Mouse (Mus musculus): ENCODE measurements around the gene Cdc42ep4. TPM values are rescaled to one million over a fixed set of nuclear protein-coding genes. Genes with fewer than 3 reads are reported as not detected.

Cdc42ep4 gene
- polyA plus RNA-seq, 1 experiment, result 9.5 TPM

DNA sequence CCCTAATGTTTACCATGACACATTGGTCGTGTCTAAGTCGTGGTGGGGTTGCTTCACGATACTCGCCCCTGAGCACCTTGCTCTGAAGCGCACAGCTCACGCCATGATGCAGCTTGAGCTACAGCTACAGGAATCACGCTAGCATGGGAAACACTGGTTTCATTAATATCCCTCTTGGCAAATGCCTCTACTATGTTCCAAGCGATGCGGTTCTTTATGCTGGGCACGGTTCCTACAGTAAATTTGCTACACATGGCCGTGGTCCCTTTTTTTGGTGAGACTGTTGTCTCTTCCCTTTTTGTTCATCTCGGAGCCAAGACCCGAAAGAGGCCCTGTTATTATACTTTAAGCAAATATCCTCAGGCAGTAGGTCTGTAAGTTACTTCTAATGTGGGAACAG is 19.5 kb upstream of the Cdc42ep4 start:
- 82% methylated on average over 13 of the region's 13 CpGs for WGBS
- no peak overlapping the region for H3K27ac ChIP-seq (ENCODE audit: control insufficient read depth, insufficient read depth, low read depth, low read length, poor library complexity)
- H3K4me1 ChIP-seq (ENCODE audit: control insufficient read depth, insufficient read depth, low read length), result peaks cover 5% of the 10 kb centered on the region
- H3K4me3 ChIP-seq (replicated peaks; ENCODE audit: control insufficient read depth, low read depth, low read length), result no peak overlapping the region
- TF ChIP-seq POLR2A (IDR thresholded peaks at IDR 0.05; ENCODE audit: borderline replicate concordance, control insufficient read depth, low read depth, low read length), result no peak
- TF ChIP-seq CTCF (IDR thresholded peaks at IDR 0.05; ENCODE audit: control insufficient read depth, insufficient read depth, low read length), result no peak

DNA sequence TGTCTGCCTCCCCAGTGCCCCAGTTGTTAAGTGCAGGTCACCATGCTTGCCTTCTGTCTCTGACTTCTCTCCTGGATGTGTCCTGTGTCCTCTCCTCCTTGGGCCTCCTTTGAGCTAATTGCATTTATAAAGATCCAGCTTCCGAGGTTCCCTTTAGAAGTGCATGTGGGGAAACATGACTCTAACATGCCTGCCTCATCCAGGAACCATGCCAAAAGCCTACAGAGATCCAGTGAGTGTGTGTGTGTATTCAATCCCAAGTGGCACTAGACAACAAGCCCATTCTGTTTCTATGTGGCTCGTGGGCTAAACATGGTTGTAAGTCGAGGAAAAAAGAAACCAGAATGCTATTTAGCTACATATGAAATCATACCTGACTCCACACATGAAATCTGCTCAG is 16.7 kb upstream of the Cdc42ep4 start:
- no peak overlapping the region for H3K27ac ChIP-seq (ENCODE audit: control insufficient read depth, insufficient read depth, low read depth, low read length, poor library complexity)
- H3K4me1 ChIP-seq (ENCODE audit: control insufficient read depth, insufficient read depth, low read length), result peaks cover 9% of the 10 kb centered on the region
- 69% methylated on average over 3 of the region's 3 CpGs for whole genome bisulfite sequencing
- TF ChIP-seq CTCF (IDR thresholded peaks at IDR 0.05; ENCODE audit: control insufficient read depth, insufficient read depth, low read length) (no peak), POLR2A (IDR thresholded peaks at IDR 0.05; ENCODE audit: borderline replicate concordance, control insufficient read depth, low read depth, low read length) (no peak)
- H3K4me3 ChIP-seq (replicated peaks; ENCODE audit: control insufficient read depth, low read depth, low read length), result no peak overlapping the region

GRCm38 (mm10) chr11:113767285-113767684 is 15.6 kb upstream of the Cdc42ep4 start:
- Histone ChIP-seq H3K27ac (ENCODE audit: control insufficient read depth, insufficient read depth, low read depth, low read length, poor library complexity) (peak overlapping the region; percentile 4; the same call in 1 of the 2 replicates), H3K4me1 (ENCODE audit: control insufficient read depth, insufficient read depth, low read length) (peaks cover 9% of the 10 kb centered on the region), H3K4me3 (replicated peaks; ENCODE audit: control insufficient read depth, low read depth, low read length) (no peak overlapping the region)
- WGBS, result 60% methylated on average over 8 of the region's 8 CpGs
- no peak for TF ChIP-seq POLR2A (IDR thresholded peaks at IDR 0.05; ENCODE audit: borderline replicate concordance, control insufficient read depth, low read depth, low read length)
- TF ChIP-seq CTCF (IDR thresholded peaks at IDR 0.05; ENCODE audit: control insufficient read depth, insufficient read depth, low read length), result no peak

DNA sequence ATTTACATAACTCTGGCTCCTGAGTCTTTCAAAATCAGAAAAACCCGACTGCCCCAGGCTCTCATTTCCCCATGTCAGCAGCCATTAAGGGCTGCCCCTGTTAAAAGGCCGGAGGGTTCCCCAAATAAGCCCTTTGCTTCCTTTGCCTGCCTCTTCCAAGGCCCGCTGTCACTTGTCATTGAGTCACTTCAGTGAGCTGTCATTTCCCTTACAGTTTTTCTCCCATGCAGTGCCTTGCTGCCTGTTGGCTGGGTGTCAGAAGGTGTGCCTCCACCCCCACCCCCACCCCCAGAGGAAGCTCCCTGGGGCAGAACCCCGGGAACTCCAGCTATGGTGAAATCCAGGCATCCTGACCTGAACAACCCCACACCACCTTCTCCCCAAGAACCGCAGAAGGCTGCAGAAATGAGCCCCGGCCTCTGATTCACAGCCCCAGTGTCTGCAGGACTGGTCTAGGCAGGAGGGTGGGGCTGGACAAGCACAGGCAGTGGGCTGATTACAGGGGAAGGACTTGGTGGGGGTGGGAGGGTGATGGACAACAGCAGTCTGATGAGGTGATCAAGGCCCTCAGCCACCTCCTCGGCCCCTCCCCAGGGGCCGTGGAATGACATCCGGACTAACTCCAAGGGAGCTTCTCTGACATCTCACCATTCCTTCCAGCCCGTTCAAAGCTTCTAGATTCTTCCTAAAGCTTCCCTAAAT is 14.8 kb upstream of the Cdc42ep4 start:
- 47% methylated on average over 10 of the region's 10 CpGs for WGBS

GRCm38 (mm10) chr11:113764132-113764849 is 12.6 kb upstream of the Cdc42ep4 start:
- Histone ChIP-seq H3K27ac (ENCODE audit: control insufficient read depth, insufficient read depth, low read depth, low read length, poor library complexity) (no peak overlapping the region), H3K4me3 (replicated peaks; ENCODE audit: control insufficient read depth, low read depth, low read length) (no peak overlapping the region), H3K4me1 (ENCODE audit: control insufficient read depth, insufficient read depth, low read length) (peaks cover 11% of the 10 kb centered on the region)
- 68% methylated on average over 6 of the region's 6 CpGs for WGBS
- TF ChIP-seq CTCF (IDR thresholded peaks at IDR 0.05; ENCODE audit: control insufficient read depth, insufficient read depth, low read length), result no peak

More for the DNA sequence above, 14.8 kb upstream of the Cdc42ep4 start:
- Histone ChIP-seq H3K27ac (ENCODE audit: control insufficient read depth, insufficient read depth, low read depth, low read length, poor library complexity) (peak overlapping the region; percentile 71), H3K4me3 (replicated peaks; ENCODE audit: control insufficient read depth, low read depth, low read length) (no peak overlapping the region), H3K4me1 (ENCODE audit: control insufficient read depth, insufficient read depth, low read length) (peaks cover 11% of the 10 kb centered on the region)
- TF ChIP-seq CTCF (IDR thresholded peaks at IDR 0.05; ENCODE audit: control insufficient read depth, insufficient read depth, low read length) (no peak), POLR2A (IDR thresholded peaks at IDR 0.05; ENCODE audit: borderline replicate concordance, control insufficient read depth, low read depth, low read length) (no peak)

DNA sequence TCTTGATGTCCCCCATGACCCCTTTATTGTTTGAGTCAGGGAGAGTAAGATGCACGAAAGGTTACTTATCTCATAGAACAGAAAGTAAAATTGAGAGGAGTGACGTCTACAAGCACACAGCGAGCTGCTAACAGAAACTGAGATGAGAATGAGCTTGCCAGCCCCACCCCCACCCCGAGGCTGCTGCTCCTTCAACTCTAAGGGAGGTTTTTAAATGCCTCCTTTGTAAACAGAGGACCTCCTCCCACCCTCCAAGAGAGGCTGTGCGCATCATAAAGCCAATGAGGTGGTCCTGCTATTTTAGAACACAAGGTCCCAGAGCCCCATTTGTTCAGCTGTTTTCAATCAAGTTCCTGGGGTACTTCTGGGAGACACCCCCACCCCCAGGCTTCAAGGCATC is 11.8 kb upstream of the Cdc42ep4 start:
- WGBS, result 37% methylated on average over 5 of the region's 5 CpGs
- TF ChIP-seq CTCF (IDR thresholded peaks at IDR 0.05; ENCODE audit: control insufficient read depth, insufficient read depth, low read length) (no peak), POLR2A (IDR thresholded peaks at IDR 0.05; ENCODE audit: borderline replicate concordance, control insufficient read depth, low read depth, low read length) (no peak)

GRCm38 (mm10) chr11:113762136-113762797 is 10.6 kb upstream of the Cdc42ep4 start:
- 61% methylated on average over 8 of the region's 8 CpGs for WGBS

More for the DNA sequence above, 11.8 kb upstream of the Cdc42ep4 start:
- H3K4me3 ChIP-seq (replicated peaks; ENCODE audit: control insufficient read depth, low read depth, low read length), result no peak overlapping the region
- peaks cover 11% of the 10 kb centered on the region for H3K4me1 ChIP-seq (ENCODE audit: control insufficient read depth, insufficient read depth, low read length)
- no peak overlapping the region for H3K27ac ChIP-seq (ENCODE audit: control insufficient read depth, insufficient read depth, low read depth, low read length, poor library complexity)

GRCm38 (mm10) chr11:113761646-113762045 is 10.0 kb upstream of the Cdc42ep4 start:
- 27% methylated on average over 7 of the region's 7 CpGs for WGBS
- Histone ChIP-seq H3K4me3 (replicated peaks; ENCODE audit: control insufficient read depth, low read depth, low read length) (no peak overlapping the region), H3K4me1 (ENCODE audit: control insufficient read depth, insufficient read depth, low read length) (peaks cover 6% of the 10 kb centered on the region; the same call in 1 of the 2 replicates), H3K27ac (ENCODE audit: control insufficient read depth, insufficient read depth, low read depth, low read length, poor library complexity) (no peak overlapping the region)
- TF ChIP-seq POLR2A (IDR thresholded peaks at IDR 0.05; ENCODE audit: borderline replicate concordance, control insufficient read depth, low read depth, low read length) (no peak), CTCF (IDR thresholded peaks at IDR 0.05; ENCODE audit: control insufficient read depth, insufficient read depth, low read length) (no peak)

More at GRCm38 (mm10) chr11:113762136-113762797, 10.6 kb upstream of the Cdc42ep4 start:
- H3K27ac ChIP-seq (ENCODE audit: control insufficient read depth, insufficient read depth, low read depth, low read length, poor library complexity), result no peak overlapping the region
- no peak overlapping the region for H3K4me3 ChIP-seq (replicated peaks; ENCODE audit: control insufficient read depth, low read depth, low read length)
- TF ChIP-seq POLR2A (IDR thresholded peaks at IDR 0.05; ENCODE audit: borderline replicate concordance, control insufficient read depth, low read depth, low read length), result no peak
- no peak for TF ChIP-seq CTCF (IDR thresholded peaks at IDR 0.05; ENCODE audit: control insufficient read depth, insufficient read depth, low read length)
- H3K4me1 ChIP-seq (ENCODE audit: control insufficient read depth, insufficient read depth, low read length), result peaks cover 9% of the 10 kb centered on the region

All from bone marrow, adult 2 months (tissue).